Mouse (Mus musculus) kidney, postnatal 0 days (tissue): Measurements from ENCODE around the gene Gbx2. TPM values are rescaled to one million over a fixed set of nuclear protein-coding genes. Genes with fewer than 3 reads are reported as not detected.

Source experiments
- ATAC-seq: fragments of 200-750 bp; cut with Nextera tagmentation; replicated peaks from 2 replicates; pipeline ENCODE4 v1.8.0; 2017; ENCODE audit warnings: low read depth, moderate number of reproducible peaks, moderate TSS enrichment, moderate library complexity; ENCODE audit not compliant: low FRiP score
- DNase-seq: peaks from one replicate; pipeline ENCODE4 v3.0.0-alpha.2; 2016; ENCODE audit warnings: low spot score
- H3K27ac ChIP-seq: fragments of 300-500 bp; sonication (generic); 2 replicates; pipeline ENCODE4 v1.5.1; 2014; ENCODE audit warnings: mild to moderate bottlenecking
- H3K27me3 ChIP-seq: fragments of 300-500 bp; sonication (generic); 2 replicates; pipeline ENCODE4 v1.6.1; 2014; ENCODE audit warnings: low read length, mixed read lengths; ENCODE audit not compliant: insufficient read depth
- H3K36me3 ChIP-seq: fragments of 300-500 bp; sonication (generic); 2 replicates; pipeline ENCODE4 v1.6.1; 2014; ENCODE audit warnings: low read length, mixed read lengths; ENCODE audit not compliant: insufficient read depth
- H3K4me1 ChIP-seq: fragments of 300-500 bp; sonication (generic); replicated peaks from 2 replicates; pipeline ENCODE4 v1.6.1; 2014; ENCODE audit warnings: antibody characterized with exemption, low read length, mixed read lengths; ENCODE audit not compliant: insufficient read depth
- H3K4me2 ChIP-seq: fragments of 300-500 bp; sonication (generic); 2 replicates; pipeline ENCODE4 v1.6.1; 2014; ENCODE audit warnings: mild to moderate bottlenecking, low read length, moderate library complexity, mixed read lengths
- H3K4me3 ChIP-seq: fragments of 300-500 bp; sonication (generic); replicated peaks from 2 replicates; pipeline ENCODE4 v1.5.1; 2014; ENCODE audit warnings: low read depth, low read length
- H3K9ac ChIP-seq: fragments of 300-500 bp; sonication (generic); 2 replicates; pipeline ENCODE4 v1.6.1; 2014; ENCODE audit warnings: low read depth, low read length
- H3K9me3 ChIP-seq: fragments of 300-500 bp; sonication (generic); replicated peaks from 2 replicates; pipeline ENCODE4 v1.6.1; 2016; ENCODE audit warnings: low read length, inconsistent platforms, mixed read lengths
- CTCF ChIP-seq: IDR thresholded peaks from 2 replicates; pipeline ENCODE4 v1.5.1; 2016; ENCODE audit warnings: antibody characterized with exemption, low read depth, mild to moderate bottlenecking, moderate library complexity
- WGBS: fragments of 180-500 bp; shearing (Covaris S2); extraction: QIAGEN DNeasy Blood & Tissue Kit; methylation state at CpG from one replicate; pipeline ENCODE4 v1.1.7; 2014; 5-methylcytosine and 5-hydroxymethylcytosine counted together
- polyA plus RNA-seq: library from polyadenylated mRNA; unstranded; fragments of >200 nt; fragmentation: Nextera tagmentation; extraction: Ambion mirVana; gene quantifications from 2 replicates; pipeline ENCODE4 v1.2.1, GENCODE M21; 2015

Gbx2 gene
- not detected in 2 replicates for polyA plus RNA-seq

GRCm38 (mm10) chr1:89931120-89931519 is at the start of gene Gbx2:
Gene Gbx2 (minus strand): TSS chr1:89931179.
- peak; percentile 63 for DNase-seq
- peak within 1 kb of the TSS; percentile 55 for H3K4me2 ChIP-seq
- ATAC-seq = peak; percentile 60; the same call in 1 of the 2 replicates
- under 1% methylated on average over 33 of the region's 33 CpGs for WGBS
- TF ChIP-seq CTCF = no peak
- H3K4me1 ChIP-seq = peaks cover 28% of the 10 kb centered on the region; the same call in 1 of the 2 replicates
- no peaks in the 10 kb centered on the region for H3K9me3 ChIP-seq
- peaks cover 95% of the 10 kb centered on the region for H3K27me3 ChIP-seq
- no peak within 1 kb of the TSS for H3K9ac ChIP-seq
- H3K27ac ChIP-seq = no peak within 1 kb of the TSS
- H3K4me3 ChIP-seq = peak within 1 kb of the TSS; percentile 32
- H3K36me3 ChIP-seq = no peaks in the 10 kb centered on the region

DNA sequence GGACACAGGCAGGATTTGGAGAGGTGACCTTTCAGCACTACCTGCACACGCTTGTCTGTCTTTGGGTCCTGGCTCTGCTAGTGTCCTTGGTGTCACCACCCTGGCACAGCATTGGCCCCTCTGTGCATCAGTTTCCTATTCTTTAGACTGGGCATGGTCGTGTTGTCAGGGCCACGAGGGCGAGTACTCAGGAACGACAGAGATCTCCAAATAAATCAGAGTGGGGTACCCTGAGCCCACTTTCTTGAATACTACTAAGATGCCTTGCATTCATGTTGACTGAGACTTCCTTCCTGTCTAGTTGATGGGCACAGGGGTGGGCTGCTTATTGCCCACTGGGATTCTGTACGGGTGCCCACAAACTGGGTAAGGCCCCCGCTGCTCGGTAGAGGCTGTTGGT is 46.3 kb upstream of the Gbx2 start:
- WGBS = 90% methylated on average over 8 of the region's 8 CpGs
- no peaks in the 10 kb centered on the region for H3K4me1 ChIP-seq
- TF ChIP-seq CTCF = no peak
- no peak overlapping the region for H3K4me2 ChIP-seq
- H3K9me3 ChIP-seq = no peaks in the 10 kb centered on the region
- no peak for ATAC-seq
- H3K9ac ChIP-seq = no peak overlapping the region
- no peaks in the 10 kb centered on the region for H3K36me3 ChIP-seq
- H3K4me3 ChIP-seq = no peak overlapping the region
- no peak overlapping the region for H3K27ac ChIP-seq
- no peak for DNase-seq
- H3K27me3 ChIP-seq = no peaks in the 10 kb centered on the region

DNA sequence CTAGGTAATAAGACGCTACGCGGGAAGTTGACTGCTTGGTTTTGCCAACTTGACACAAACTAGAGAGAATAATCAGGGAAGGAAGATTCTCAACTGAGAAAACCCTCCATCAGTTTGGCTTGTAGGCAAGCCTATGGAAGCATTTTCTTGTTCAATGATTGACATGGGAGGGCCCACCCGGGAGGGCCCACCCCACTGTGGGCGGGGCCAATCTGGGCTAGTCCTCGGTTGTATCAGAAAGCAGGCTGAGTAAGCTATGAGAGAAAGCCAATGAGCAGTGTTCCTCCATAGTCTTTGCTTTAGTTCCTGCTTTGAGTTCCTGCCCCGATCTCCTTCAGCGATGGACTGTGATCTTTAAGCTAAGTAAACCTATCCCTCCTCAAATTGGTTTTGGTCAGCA is 45.4 kb upstream of the Gbx2 start:
- 0 out of 2 replicates have a peak, but pooled peaks cover 5% of the 10 kb centered on the region for H3K27me3 ChIP-seq
- H3K36me3 ChIP-seq = no peaks in the 10 kb centered on the region
- H3K4me2 ChIP-seq = no peak overlapping the region
- H3K4me3 ChIP-seq = no peak overlapping the region
- ATAC-seq (no peak), DNase-seq (no peak)
- H3K27ac ChIP-seq = no peak overlapping the region
- WGBS = 79% methylated on average over 8 of the region's 8 CpGs
- H3K9me3 ChIP-seq = no peaks in the 10 kb centered on the region
- no peak overlapping the region for H3K9ac ChIP-seq
- H3K4me1 ChIP-seq = no peaks in the 10 kb centered on the region
- no peak for TF ChIP-seq CTCF

DNA sequence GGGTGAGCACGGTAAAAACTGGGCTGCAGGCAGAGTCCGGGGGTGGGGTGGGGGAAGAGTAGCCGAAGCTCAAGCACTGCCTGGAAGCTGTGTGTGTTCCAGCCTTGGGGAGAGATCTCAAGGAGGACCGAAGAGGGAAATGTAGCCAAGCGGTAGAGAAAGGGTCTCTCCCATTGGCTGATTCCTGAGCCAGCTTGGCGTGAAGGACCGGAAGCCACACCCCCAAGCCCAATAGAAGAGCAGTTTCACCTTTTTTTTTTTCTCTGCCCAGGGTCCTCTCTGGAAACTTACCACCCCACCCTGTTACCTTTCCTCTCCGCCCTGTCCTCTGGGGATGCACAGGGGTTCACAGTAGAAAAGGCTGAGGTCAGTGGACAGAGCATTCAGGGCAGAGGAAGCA is 43.6 kb upstream of the Gbx2 start:
- H3K4me1 ChIP-seq = no peaks in the 10 kb centered on the region

DNA sequence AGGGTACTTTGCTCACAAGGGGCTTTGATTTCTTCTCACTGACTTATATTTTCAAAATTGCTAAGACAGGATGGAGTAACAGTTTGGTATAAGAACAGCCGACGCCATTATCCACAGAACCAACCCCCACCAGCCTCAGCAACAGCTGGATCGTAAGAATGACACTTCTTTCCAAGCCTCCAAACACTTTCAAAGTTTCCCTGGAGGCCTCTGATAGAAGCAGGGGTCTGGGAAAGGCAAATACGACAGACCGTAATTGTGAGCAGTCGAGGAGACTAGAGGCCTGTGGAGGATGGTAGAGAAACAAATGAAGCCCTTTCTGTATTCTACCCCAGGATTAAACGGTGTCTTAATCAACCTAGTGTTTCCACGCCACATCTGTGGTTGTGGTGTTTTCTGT is 40.9 kb upstream of the Gbx2 start:
- H3K27me3 ChIP-seq = peaks cover 43% of the 10 kb centered on the region
- no peak overlapping the region for H3K4me2 ChIP-seq
- no peaks in the 10 kb centered on the region for H3K36me3 ChIP-seq
- ATAC-seq = no peak
- TF ChIP-seq CTCF = no peak
- WGBS = 42% methylated on average over 8 of the region's 8 CpGs
- H3K4me1 ChIP-seq = peaks cover 2% of the 10 kb centered on the region; the same call in 1 of the 2 replicates
- no peak overlapping the region for H3K9ac ChIP-seq
- H3K4me3 ChIP-seq = no peak overlapping the region
- no peak for DNase-seq
- no peaks in the 10 kb centered on the region for H3K9me3 ChIP-seq
- H3K27ac ChIP-seq = no peak overlapping the region

More for the DNA sequence above, 43.6 kb upstream of the Gbx2 start:
- Histone ChIP-seq H3K4me3 (no peak overlapping the region), H3K36me3 (no peaks in the 10 kb centered on the region), H3K4me2 (no peak overlapping the region), H3K27me3 (peaks cover 19% of the 10 kb centered on the region), H3K27ac (no peak overlapping the region), H3K9ac (no peak overlapping the region), H3K9me3 (no peaks in the 10 kb centered on the region)
- no peak for DNase-seq
- WGBS = 78% methylated on average over 8 of the region's 8 CpGs
- no peak for TF ChIP-seq CTCF
- no peak for ATAC-seq

DNA sequence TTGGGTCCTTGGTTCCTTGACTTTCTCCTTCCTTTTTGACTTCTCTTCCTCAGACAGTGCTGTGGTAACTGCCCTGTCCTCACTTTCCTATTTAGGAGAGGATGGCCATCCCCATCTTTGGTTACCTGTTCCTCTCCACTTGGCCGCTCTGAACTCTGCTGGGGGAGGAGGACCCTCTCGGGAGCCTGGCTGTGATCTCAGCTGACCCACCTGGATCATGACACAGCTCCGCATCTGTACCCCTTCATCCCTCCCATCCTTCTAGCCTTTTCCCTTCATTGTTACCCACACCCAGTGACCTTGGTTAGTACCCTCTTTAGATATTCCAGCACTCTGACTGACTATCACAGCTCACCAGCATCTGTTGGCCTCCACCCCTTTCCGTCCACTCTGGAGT is 38.7 kb upstream of the Gbx2 start:
- no peak for ATAC-seq
- Histone ChIP-seq H3K4me3 (no peak overlapping the region), H3K9me3 (no peaks in the 10 kb centered on the region), H3K36me3 (no peaks in the 10 kb centered on the region), H3K27ac (no peak overlapping the region), H3K27me3 (peaks cover 43% of the 10 kb centered on the region), H3K4me1 (peaks cover 2% of the 10 kb centered on the region; the same call in 1 of the 2 replicates), H3K9ac (no peak overlapping the region), H3K4me2 (no peak overlapping the region)
- no peak for TF ChIP-seq CTCF
- no peak for DNase-seq
- 70% methylated on average over 4 of the region's 4 CpGs for WGBS

GRCm38 (mm10) chr1:89969072-89969713 is 38.2 kb upstream of the Gbx2 start:
- WGBS = 45% methylated on average over 10 of the region's 10 CpGs
- Histone ChIP-seq H3K9me3 (no peaks in the 10 kb centered on the region), H3K27ac (no peak overlapping the region), H3K36me3 (no peaks in the 10 kb centered on the region), H3K4me2 (no peak overlapping the region), H3K4me1 (peaks cover 2% of the 10 kb centered on the region; the same call in 1 of the 2 replicates), H3K4me3 (no peak overlapping the region), H3K9ac (no peak overlapping the region), H3K27me3 (peaks cover 43% of the 10 kb centered on the region)
- TF ChIP-seq CTCF = no peak
- no peak for ATAC-seq
- DNase-seq = no peak
